Mouse (Mus musculus) CH12.LX (cell line): ENCODE results near the gene Olfr1368. TPM values are rescaled to one million over a fixed set of nuclear protein-coding genes. Genes with fewer than 3 reads are reported as not detected.

Source experiments
- DNase-seq: peaks from one replicate; pipeline ENCODE4 v3.0.0-alpha.2; 2013; ENCODE audit errors: extremely low read depth
- H3K27ac ChIP-seq: 2 replicates; pipeline ENCODE4 v1.5.1; 2012; ENCODE audit warnings: low read depth, mild to moderate bottlenecking, control low read depth, moderate library complexity; ENCODE audit not compliant: insufficient read depth
- H3K27me3 ChIP-seq: replicated peaks from 2 replicates; pipeline ENCODE3; 2012; ENCODE audit warnings: inconsistent platforms
- H3K36me3 ChIP-seq, 2 experiments: replicated peaks in 1 of 2; 2 replicates each; pipeline versions ENCODE3 to v1.6.1; 2012; ENCODE audit warnings: inconsistent platforms in 1 of 2, low read length in 1 of 2, mild to moderate bottlenecking in 1 of 2, mixed read lengths in 1 of 2, moderate library complexity in 1 of 2; ENCODE audit not compliant: control insufficient read depth in 1 of 2, insufficient read depth in 1 of 2
- H3K4me1 ChIP-seq, 2 experiments: 2 replicates each; pipeline ENCODE4 v1.6.1; 2012; ENCODE audit warnings: inconsistent platforms in 1 of 2, moderate library complexity in 1 of 2; ENCODE audit not compliant: insufficient read depth in 2 of 2, control insufficient read depth in 1 of 2
- H3K4me2 ChIP-seq: 2 replicates; pipeline ENCODE4 v1.6.1; 2012; ENCODE audit warnings: low read depth, mild to moderate bottlenecking, control low read depth; ENCODE audit not compliant: poor library complexity, insufficient read depth, severe bottlenecking
- H3K4me3 ChIP-seq, 3 experiments: fragments of 150-350 bp in 1 of 3; sonication (generic) in 1 of 3; replicated peaks in 1 of 3; 2 replicates each; pipeline versions ENCODE3 to v1.5.1; 2011 to 2012; ENCODE audit warnings: low read depth in 2 of 3, low read length in 2 of 3, mild to moderate bottlenecking in 2 of 3, moderate library complexity in 2 of 3, control low read depth in 1 of 3, improper control_type of control experiment in 1 of 3, inconsistent platforms in 1 of 3, mixed read lengths in 1 of 3; ENCODE audit not compliant: poor library complexity in 1 of 3
- H3K79me2 ChIP-seq: replicated peaks from 2 replicates; pipeline ENCODE4 v1.6.1; 2012; ENCODE audit warnings: mild to moderate bottlenecking, moderate library complexity; ENCODE audit not compliant: control insufficient read depth, poor library complexity, insufficient read depth, severe bottlenecking; ENCODE audit errors: extremely low read depth
- H3K9ac ChIP-seq: 2 replicates; pipeline ENCODE4 v1.6.1; 2012; ENCODE audit warnings: low read depth, mild to moderate bottlenecking, control low read depth, moderate library complexity; ENCODE audit not compliant: insufficient read depth
- H3K9me3 ChIP-seq: replicated peaks from 2 replicates; pipeline ENCODE3; 2012; ENCODE audit warnings: low read length, inconsistent platforms, mixed read lengths
- BHLHE40 ChIP-seq: IDR thresholded peaks from 2 replicates; pipeline ENCODE4 v1.6.1; 2011; ENCODE audit warnings: mild to moderate bottlenecking, low read depth, low read length, improper control_type of control experiment
- CHD1 ChIP-seq: IDR thresholded peaks from 2 replicates; pipeline ENCODE4 v1.6.1; 2012; ENCODE audit warnings: low read depth, low read length, improper control_type of control experiment, inconsistent platforms
- CTCF ChIP-seq, 2 experiments: IDR thresholded peaks in 1 of 2; conservative IDR thresholded peaks in 1 of 2; 2 replicates each; pipeline ENCODE4 v1.5.1; 2011 to 2012; ENCODE audit warnings: low read depth in 2 of 2, low read length in 2 of 2, improper control_type of control experiment in 1 of 2, inconsistent platforms in 1 of 2, mild to moderate bottlenecking in 1 of 2, moderate library complexity in 1 of 2
- E2F4 ChIP-seq: IDR thresholded peaks from 2 replicates; pipeline ENCODE4 v1.6.1; 2011; ENCODE audit warnings: low read depth, low read length, improper control_type of control experiment; ENCODE audit not compliant: insufficient replicate concordance
- ELF1 ChIP-seq: IDR thresholded peaks from 2 replicates; pipeline ENCODE4 v1.6.1; 2014; ENCODE audit warnings: low read depth, mild to moderate bottlenecking, inconsistent platforms, low read length, improper control_type of control experiment
- ETS1 ChIP-seq: conservative IDR thresholded peaks from 2 replicates; pipeline ENCODE4 v1.6.1; 2012; ENCODE audit warnings: low read depth, mild to moderate bottlenecking, inconsistent platforms, low read length, improper control_type of control experiment, moderate library complexity
- GABPA ChIP-seq: IDR thresholded peaks from 2 replicates; pipeline ENCODE4 v1.6.1; 2012; ENCODE audit warnings: low read depth, low read length, improper control_type of control experiment, inconsistent platforms; ENCODE audit not compliant: insufficient replicate concordance
- IRF4 ChIP-seq: IDR thresholded peaks from 2 replicates; pipeline ENCODE4 v1.6.1; 2014; ENCODE audit warnings: low read depth, mild to moderate bottlenecking, inconsistent platforms, low read length, improper control_type of control experiment
- JUND ChIP-seq: conservative IDR thresholded peaks from 2 replicates; pipeline ENCODE4 v1.6.1; 2011; ENCODE audit warnings: low read depth, low read length, improper control_type of control experiment
- KAT2A ChIP-seq: IDR thresholded peaks from 2 replicates; pipeline ENCODE4 v1.6.1; 2012; ENCODE audit warnings: low read length, improper control_type of control experiment, inconsistent platforms; ENCODE audit not compliant: insufficient replicate concordance
- MAFK ChIP-seq: IDR thresholded peaks from 2 replicates; pipeline ENCODE4 v1.6.1; 2011; ENCODE audit warnings: low read length, improper control_type of control experiment; ENCODE audit not compliant: insufficient replicate concordance
- MAX ChIP-seq: IDR thresholded peaks from 2 replicates; pipeline ENCODE4 v1.6.1; 2011; ENCODE audit warnings: low read length, improper control_type of control experiment
- MEF2A ChIP-seq: IDR thresholded peaks from 2 replicates; pipeline ENCODE4 v1.6.1; 2014; ENCODE audit warnings: low read depth, mild to moderate bottlenecking, inconsistent platforms, low read length, improper control_type of control experiment, borderline replicate concordance
- NRF1 ChIP-seq: IDR thresholded peaks from 2 replicates; pipeline ENCODE4 v1.6.1; 2014; ENCODE audit warnings: low read depth, mild to moderate bottlenecking, inconsistent platforms, low read length, improper control_type of control experiment, moderate library complexity
- POLR2A ChIP-seq: IDR thresholded peaks from 2 replicates; pipeline ENCODE4 v1.6.1; 2011; ENCODE audit warnings: low read depth, mild to moderate bottlenecking, improper control_type of control experiment, low read length
- RCOR1 ChIP-seq: conservative IDR thresholded peaks from 2 replicates; pipeline ENCODE4 v1.6.1; 2012; ENCODE audit warnings: low read depth, mild to moderate bottlenecking, inconsistent platforms, low read length, improper control_type of control experiment
- TBP ChIP-seq: conservative IDR thresholded peaks from 2 replicates; pipeline ENCODE4 v1.6.1; 2011; ENCODE audit warnings: low read depth, low read length, improper control_type of control experiment
- TCF12 ChIP-seq: IDR thresholded peaks from 2 replicates; pipeline ENCODE4 v1.6.1; 2014; ENCODE audit warnings: low read depth, mild to moderate bottlenecking, inconsistent platforms, low read length, improper control_type of control experiment
- USF1 ChIP-seq: IDR thresholded peaks from 2 replicates; pipeline ENCODE4 v1.6.1; 2014; ENCODE audit warnings: low read depth, mild to moderate bottlenecking, inconsistent platforms, low read length, improper control_type of control experiment
- USF2 ChIP-seq: conservative IDR thresholded peaks from 2 replicates; pipeline ENCODE4 v1.6.1; 2011; ENCODE audit warnings: low read depth, low read length, improper control_type of control experiment
- ZC3H11A ChIP-seq: IDR thresholded peaks from 2 replicates; pipeline ENCODE4 v1.6.1; 2012; ENCODE audit warnings: low read depth, mild to moderate bottlenecking, inconsistent platforms, low read length, improper control_type of control experiment
- ZNF384 ChIP-seq: IDR thresholded peaks from 2 replicates; pipeline ENCODE4 v1.6.1; 2012; ENCODE audit warnings: low read depth, low read length, improper control_type of control experiment, inconsistent platforms
- dilution Hi-C: fragments of 300-500 bp; cut with MboI; formaldehyde crosslinking; loops from 2 replicates; pipeline ENCODE4 v1.14.3; 2020; ENCODE audit warnings: low sequenced_read_pairs; ENCODE audit not compliant: extremely low pct_unique_long_range_greater_than_20kb, extremely low pct_ligation_motif_present
- in situ Hi-C: fragments of 300-500 bp; cut with MboI; formaldehyde crosslinking; loops from 3 replicates; pipeline ENCODE4 v1.14.3; 2019; ENCODE audit warnings: low sequenced_read_pairs, low pct_ligation_motif_present, low pct_unique_long_range_greater_than_20kb, mixed read lengths
- polyA plus RNA-seq: library from polyadenylated mRNA; unstranded; fragments of >175 nt; gene quantifications from 2 replicates; pipeline ENCODE4 v1.2.1, GENCODE M21; 2012; ENCODE audit warnings: low read depth; ENCODE audit not compliant: insufficient read length
- total RNA-seq, 2 experiments: library from RNA; depleted of rRNA; stranded (reverse); fragments of 300-350 nt in 1 of 2; fragments of >200 nt in 1 of 2; gene quantifications; 2 replicates each; pipeline ENCODE4 v1.2.3; 2012 to 2014

Gene Olfr1368
- total and polyA plus RNA-seq, 3 experiments: not detected

- in situ Hi-C loops: loop anchor here (10.0 to 25.0 kb wide), 4 partner anchors 233 to 1058 kb away; no protein-coding TSS in a partner anchor
- H3K9me3 ChIP-seq: no peaks in the 10 kb centered on the region
- no peak overlapping the region for H3K27ac ChIP-seq
- peak; percentile 91 for DNase-seq
- H3K4me3 ChIP-seq: peak overlapping the region; percentile 42 to 64 (median 60)
- dilution Hi-C loops: no loop called here
- no peak overlapping the region for H3K9ac ChIP-seq
- TF ChIP-seq TBP (peak; percentile 98), GABPA (no peak), IRF4 (peak; percentile 31; the same call in 1 of the 2 replicates), KAT2A (no peak; the same call in 1 of the 2 replicates), CHD1 (no peak), NRF1 (peak; percentile 47; the same call in 1 of the 2 replicates), ZNF384 (peak; percentile 89), MAFK (peak; percentile 95), MAX (no peak), E2F4 (peak; percentile 79; the same call in 1 of the 2 replicates), CTCF (conservative IDR thresholded peaks at IDR 0.05 in 1 of 2, IDR thresholded peaks at IDR 0.05 in 1 of 2; ENCODE audit: low read depth in 2 of 2, low read length in 2 of 2) (no peak), ELF1 (peak; percentile 97), JUND (0 out of 2 replicates have a peak, but pooled peaks have one; percentile 7), TCF12 (no peak), ZC3H11A (no peak), ETS1 (no peak)
- H3K4me1 ChIP-seq: peaks cover 4 to 21% of the 10 kb centered on the region in 2 experiments; a peak in 3 of 4 replicates
- H3K36me3 ChIP-seq: no peaks in the 10 kb centered on the region
- peak overlapping the region; percentile 41; the same call in 1 of the 2 replicates for H3K4me2 ChIP-seq
- no peaks in the 10 kb centered on the region for H3K79me2 ChIP-seq
- peaks cover 11% of the 10 kb centered on the region for H3K27me3 ChIP-seq
Measured at GRCm38 (mm10) chr13:21169657-21170430, 24.2 kb upstream of the Olfr1368 start.

GRCm38 (mm10) chr13:21169121-21169656, 23.5 kb upstream of the Olfr1368 start:
- no peaks in the 10 kb centered on the region for H3K9me3 ChIP-seq
- DNase-seq: no peak

More at GRCm38 (mm10) chr13:21169121-21169656, 23.5 kb upstream of the Olfr1368 start:
- in situ Hi-C loops (loop anchor here (25.0 kb wide), 3 partner anchors 232 to 1057 kb away; no protein-coding TSS in a partner anchor), dilution Hi-C loops (no loop called here)
- peak overlapping the region; percentile 60 to 81 (median 64) for H3K4me3 ChIP-seq
- peaks cover 6 to 15% of the 10 kb centered on the region in 2 experiments; a peak in 3 of 4 replicates for H3K4me1 ChIP-seq
- no peaks in the 10 kb centered on the region for H3K79me2 ChIP-seq
- H3K4me2 ChIP-seq: peak overlapping the region; percentile 85
- no peak for TF ChIP-seq JUND
- no peak for TF ChIP-seq E2F4
- TF ChIP-seq USF2: peak; percentile 76
- no peak for TF ChIP-seq MEF2A
- no peak for TF ChIP-seq RCOR1
- peak; percentile 34; the same call in 1 of the 2 replicates for TF ChIP-seq MAX
- no peak for TF ChIP-seq KAT2A
- no peak for TF ChIP-seq POLR2A
- peak; percentile 65 for TF ChIP-seq BHLHE40
- peak; percentile 71 for TF ChIP-seq USF1
- TF ChIP-seq ELF1: no peak
- peak overlapping the region; percentile 73 for H3K9ac ChIP-seq
- peaks cover 14% of the 10 kb centered on the region for H3K27me3 ChIP-seq
- H3K36me3 ChIP-seq: no peaks in the 10 kb centered on the region
- H3K27ac ChIP-seq: no peak overlapping the region
